ENCODE assay signal across 11 mouse cellular contexts in the genomic region with DNA sequence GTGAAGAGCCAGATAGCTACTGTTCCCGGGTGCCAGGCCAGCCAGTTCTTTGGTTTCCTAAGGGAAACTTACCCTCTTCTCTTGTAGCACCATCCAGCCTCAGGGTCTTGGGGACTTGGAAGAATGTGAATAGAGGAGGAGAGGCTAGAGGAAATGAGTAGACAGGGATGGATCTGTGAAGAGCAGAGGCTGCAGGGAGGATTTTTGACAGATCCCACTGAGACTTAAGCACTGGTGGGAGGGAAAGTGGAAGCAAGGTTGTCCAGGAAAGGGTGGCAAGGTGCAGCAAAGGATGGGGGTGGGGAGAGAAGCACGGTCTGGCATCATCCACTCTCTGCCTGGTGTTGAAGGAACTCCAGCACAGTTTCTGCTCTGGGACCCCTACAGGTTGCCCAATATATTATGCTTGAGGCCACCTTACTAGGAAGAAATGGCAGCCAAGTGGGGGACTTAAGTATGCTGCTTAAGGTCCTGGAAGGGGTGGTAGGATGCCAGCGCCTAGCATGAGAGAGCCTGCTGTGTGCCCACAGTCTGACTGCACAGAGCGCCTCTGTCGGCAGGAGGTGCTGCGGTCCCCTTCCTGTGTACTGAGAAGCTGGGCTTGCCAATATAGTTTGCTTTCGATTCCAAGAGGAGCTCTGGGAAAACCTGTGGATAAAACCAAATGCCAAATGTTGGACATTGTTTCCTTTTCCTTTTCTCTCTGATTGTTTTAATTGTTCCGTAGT. TPM values are rescaled to one million over a fixed set of nuclear protein-coding genes. Genes with fewer than 3 reads are reported as not detected.
A peak's percentile ranks its signal among the peaks of the same experiment; 100 is the strongest.
DNase-seq lines count a peak whose midpoint lies in the region; TF ChIP-seq lines count a peak whose summit lies in the region.
"Had no signal": no experiment of that assay in that cellular context is flagged by ENCODE, and none has a peak within 500 bp of the region (broad histone marks: within the 10 kb centered on the region; RNA-seq: fewer than 3 reads in every experiment).

No protein-coding gene starts in this region.

- intact Hi-C loops in heart, postnatal 10 days (cut with DNase I) = no loop called here

- WGBS in cerebellum, adult 2 months = 17% methylated on average over 8 of the region's 8 CpGs
- 87% methylated on average over 8 of the region's 8 CpGs for WGBS in midbrain, embryonic 10.5 days

- H3K27ac ChIP-seq in cerebellum, adult 2 months (ENCODE audit: insufficient read depth, low read length) = peak overlapping the region; percentile 91
- no peak overlapping the region for H3K27ac ChIP-seq in midbrain, embryonic 10.5 days (replicated peaks)
- H3K27ac ChIP-seq: kidney, postnatal 0 days had no signal

- no peak overlapping the region for H3K4me3 ChIP-seq in cerebellum, adult 2 months (replicated peaks; ENCODE audit: insufficient read depth, low read depth, low read length)
- no peak overlapping the region for H3K4me3 ChIP-seq in midbrain, embryonic 10.5 days
- H3K4me3 ChIP-seq: erythroblast, embryonic 14.5 days had no signal

- peak; percentile 47 for TF ChIP-seq CTCF in cerebellum, adult 2 months (IDR thresholded peaks at IDR 0.05; ENCODE audit: borderline replicate concordance, insufficient read depth, low read depth, low read length)

- no peak for TF ChIP-seq POLR2A in cerebellum, adult 2 months (IDR thresholded peaks at IDR 0.05; ENCODE audit: borderline replicate concordance, insufficient read depth, low read length)

- no peaks in the 10 kb centered on the region for H3K27me3 ChIP-seq in cerebellum, adult 2 months (ENCODE audit: control insufficient read depth, insufficient read depth, low read length)
- no peaks in the 10 kb centered on the region for H3K27me3 ChIP-seq in midbrain, embryonic 10.5 days (ENCODE audit: low read depth, poor library complexity, severe bottlenecking)

- peaks cover 82% of the 10 kb centered on the region for H3K36me3 ChIP-seq in midbrain, embryonic 10.5 days

- DNase-seq in kidney, postnatal 10 days = peak; percentile 22
- no peak for DNase-seq in kidney, postnatal 14 days
- DNase-seq in ZHBTc4 (ENCODE audit: low read depth, low spot score) = peak; percentile 52
- peak; percentile 57 to 62 for DNase-seq in cerebellum, adult 2 months
- DNase-seq in heart, postnatal 10 days = peak; percentile 50 to 60
- no peak for DNase-seq in spleen, postnatal 36 days (ENCODE audit: low spot score in 2 of 2)
- no peak for DNase-seq in midbrain, embryonic 10.5 days (ENCODE audit: low spot score)
- DNase-seq in ovary, postnatal 36 days (ENCODE audit: low spot score) = no peak
- DNase-seq: lung, embryonic 14.5 days had no signal

- H3K4me1 ChIP-seq in cerebellum, adult 2 months (ENCODE audit: control insufficient read depth, insufficient read depth, low read length) = peaks cover 26% of the 10 kb centered on the region
- peaks cover 6% of the 10 kb centered on the region for H3K4me1 ChIP-seq in midbrain, embryonic 10.5 days

- no peaks in the 10 kb centered on the region for H3K9me3 ChIP-seq in midbrain, embryonic 10.5 days (replicated peaks)

RNA-seq across cellular contexts. Expression of a gene that starts 17.2 kb away (rescaled TPM):
- 1.0 and 1.5 TPM in 2 replicates for polyA plus RNA-seq in cerebellum, adult 2 months (2012; rRNA removed)
- 10 to 100 TPM; 15.4 to 19.8 TPM for total RNA-seq in heart, postnatal 10 days (2021)
- 1.7 and 2.0 TPM in 2 replicates for polyA plus RNA-seq in midbrain, embryonic 10.5 days (2016; fragmentation: Nextera tagmentation; extraction: Ambion mirVana)
- polyA plus RNA-seq: erythroblast, embryonic 14.5 days had no signal

RNA-seq across cellular contexts. Expression of a gene that starts 35.6 kb away (rescaled TPM):
- 194 and 199 TPM in 2 replicates for polyA plus RNA-seq in cerebellum, adult 2 months (2012; rRNA removed)
- total RNA-seq in heart, postnatal 10 days (2021) = 100 to 1,000 TPM; 221 to 245 TPM
- polyA plus RNA-seq in midbrain, embryonic 10.5 days (2016; fragmentation: Nextera tagmentation; extraction: Ambion mirVana) = 363 TPM in 2 replicates

RNA-seq across cellular contexts. Expression of a gene that starts 52.0 kb away (rescaled TPM):
- polyA plus RNA-seq in cerebellum, adult 2 months (2012; rRNA removed) = 93.3 and 97.7 TPM in 2 replicates
- total RNA-seq in heart, postnatal 10 days (2021) = 10 to 100 TPM; 27.7 to 31.9 TPM
- polyA plus RNA-seq in midbrain, embryonic 10.5 days (2016; fragmentation: Nextera tagmentation; extraction: Ambion mirVana) = 20.5 and 26.3 TPM in 2 replicates

Comparison
In these comparisons a context has a peak if more than half of its experiments do, and no peak if none do; other contexts are left out.
1. DNase-seq: peak in kidney, postnatal 10 days (single experiment), ZHBTc4 (single experiment), cerebellum, adult 2 months (2 of 2) and heart, postnatal 10 days (2 of 2); none in kidney, postnatal 14 days (single experiment), spleen, postnatal 36 days (0 of 2), midbrain, embryonic 10.5 days (single experiment) and ovary, postnatal 36 days (single experiment).